Mouse (Mus musculus): ENCODE data around the gene Efna5. TPM values are rescaled to one million over a fixed set of nuclear protein-coding genes. Genes with fewer than 3 reads are reported as not detected.
A peak's percentile ranks its signal among the peaks of the same experiment; 100 is the strongest.

Gene Efna5
- polyA plus RNA-seq, 1 experiment from 2014 or later: 70.3 TPM

DNA sequence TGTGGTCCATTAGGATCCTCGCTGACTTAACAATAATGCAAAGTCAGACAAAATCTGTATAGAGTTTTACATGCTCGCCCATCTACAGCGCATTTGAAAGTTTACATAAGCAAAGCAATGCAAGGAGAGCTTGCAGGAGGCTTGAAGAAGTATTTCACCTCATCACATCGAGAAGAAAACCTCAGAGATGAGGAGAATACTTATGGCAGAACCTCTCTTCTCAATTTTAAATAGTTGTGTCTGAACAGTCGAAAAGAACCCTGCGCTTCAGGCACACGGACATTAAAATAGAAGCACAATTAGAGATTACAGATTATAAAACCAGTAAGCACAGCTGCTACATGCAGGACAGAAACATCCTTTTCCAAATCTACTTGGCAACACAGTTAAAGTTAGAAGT is 215.3 kb downstream of the Efna5 start:
- Histone ChIP-seq H3K4me2 (ENCODE audit: low read depth, low read length) (no peak overlapping the region), H3K27me3 (ENCODE audit: control insufficient read depth, insufficient read depth, low read length) (no peaks in the 10 kb centered on the region)
- WGBS: 89% methylated on average over 7 of the region's 7 CpGs

DNA sequence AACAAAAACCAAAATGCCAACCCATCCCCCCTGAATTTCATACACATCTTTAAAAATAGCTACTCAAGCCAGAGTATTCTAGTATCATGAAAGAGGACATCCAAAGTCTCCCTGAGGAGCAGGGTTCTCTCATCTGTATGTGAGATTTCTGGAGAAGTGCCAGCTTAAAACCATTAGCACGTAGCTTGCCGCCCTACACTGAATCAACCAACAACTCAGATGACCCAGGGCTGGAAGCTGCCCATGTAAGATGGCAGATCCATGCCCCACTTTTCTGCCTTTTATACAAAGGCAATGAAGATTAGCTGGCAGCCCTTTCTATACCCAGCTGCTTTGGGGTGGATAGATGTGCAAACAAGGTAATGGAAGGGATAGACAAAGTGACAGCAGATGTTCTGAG is 216.4 kb downstream of the Efna5 start:
- Histone ChIP-seq H3K9me3 (replicated peaks; ENCODE audit: control insufficient read depth, low read length) (no peaks in the 10 kb centered on the region), H3K9ac (replicated peaks; ENCODE audit: low read length) (no peak overlapping the region), H3K4me3 (ENCODE audit: low read depth, low read length) (no peak overlapping the region), H3K4me1 (ENCODE audit: control insufficient read depth, insufficient read depth, low read length) (no peaks in the 10 kb centered on the region), H3K27me3 (ENCODE audit: control insufficient read depth, insufficient read depth, low read length) (no peaks in the 10 kb centered on the region), H3K36me3 (replicated peaks; ENCODE audit: control insufficient read depth, insufficient read depth, low read depth, low read length) (no peaks in the 10 kb centered on the region), H3K4me2 (ENCODE audit: low read depth, low read length) (no peak overlapping the region), H3K27ac (replicated peaks; ENCODE audit: low read depth, low read length) (no peak overlapping the region)
- 86% methylated on average over 2 of the region's 2 CpGs for WGBS
- DNase-seq (ENCODE audit: low spot score) (no peak), ATAC-seq (replicated peaks; ENCODE audit: insufficient number of reproducible peaks, low FRiP score, low TSS enrichment, low read depth) (no peak)

More for the DNA sequence above, 215.3 kb downstream of the Efna5 start:
- ATAC-seq (replicated peaks; ENCODE audit: insufficient number of reproducible peaks, low FRiP score, low TSS enrichment, low read depth): no peak
- no peak overlapping the region for H3K27ac ChIP-seq (replicated peaks; ENCODE audit: low read depth, low read length)
- no peaks in the 10 kb centered on the region for H3K9me3 ChIP-seq (replicated peaks; ENCODE audit: control insufficient read depth, low read length)
- DNase-seq (ENCODE audit: low spot score): no peak
- H3K4me3 ChIP-seq (ENCODE audit: low read depth, low read length): no peak overlapping the region
- H3K4me1 ChIP-seq (ENCODE audit: control insufficient read depth, insufficient read depth, low read length): no peaks in the 10 kb centered on the region
- no peak overlapping the region for H3K9ac ChIP-seq (replicated peaks; ENCODE audit: low read length)
- no peaks in the 10 kb centered on the region for H3K36me3 ChIP-seq (replicated peaks; ENCODE audit: control insufficient read depth, insufficient read depth, low read depth, low read length)

GRCm38 (mm10) chr17:62661801-62662200 is 219.3 kb downstream of the Efna5 start:
- Histone ChIP-seq H3K36me3 (replicated peaks; ENCODE audit: control insufficient read depth, insufficient read depth, low read depth, low read length) (no peaks in the 10 kb centered on the region), H3K4me3 (ENCODE audit: low read depth, low read length) (no peak overlapping the region), H3K4me2 (ENCODE audit: low read depth, low read length) (no peak overlapping the region), H3K4me1 (ENCODE audit: control insufficient read depth, insufficient read depth, low read length) (no peaks in the 10 kb centered on the region; the same call in 1 of the 2 replicates), H3K27ac (replicated peaks; ENCODE audit: low read depth, low read length) (no peak overlapping the region), H3K9me3 (replicated peaks; ENCODE audit: control insufficient read depth, low read length) (no peaks in the 10 kb centered on the region), H3K9ac (replicated peaks; ENCODE audit: low read length) (no peak overlapping the region), H3K27me3 (ENCODE audit: control insufficient read depth, insufficient read depth, low read length) (no peaks in the 10 kb centered on the region)
- WGBS: 62% methylated on average over 7 of the region's 7 CpGs
- ATAC-seq (replicated peaks; ENCODE audit: insufficient number of reproducible peaks, low FRiP score, low TSS enrichment, low read depth) (no peak), DNase-seq (ENCODE audit: low spot score) (no peak)

- no peaks in the 10 kb centered on the region for H3K36me3 ChIP-seq (replicated peaks; ENCODE audit: control insufficient read depth, insufficient read depth, low read depth, low read length)
- H3K9me3 ChIP-seq (replicated peaks; ENCODE audit: control insufficient read depth, low read length): no peaks in the 10 kb centered on the region
- DNase-seq (ENCODE audit: low spot score): no peak
- no peak overlapping the region for H3K4me2 ChIP-seq (ENCODE audit: low read depth, low read length)
- H3K9ac ChIP-seq (replicated peaks; ENCODE audit: low read length): no peak overlapping the region
- no peaks in the 10 kb centered on the region; the same call in 1 of the 2 replicates for H3K4me1 ChIP-seq (ENCODE audit: control insufficient read depth, insufficient read depth, low read length)
- H3K27me3 ChIP-seq (ENCODE audit: control insufficient read depth, insufficient read depth, low read length): no peaks in the 10 kb centered on the region
- ATAC-seq (replicated peaks; ENCODE audit: insufficient number of reproducible peaks, low FRiP score, low TSS enrichment, low read depth): no peak
- H3K27ac ChIP-seq (replicated peaks; ENCODE audit: low read depth, low read length): no peak overlapping the region
- WGBS: 73% methylated on average over 14 of the region's 14 CpGs
- H3K4me3 ChIP-seq (ENCODE audit: low read depth, low read length): no peak overlapping the region
Observed at GRCm38 (mm10) chr17:62659501-62660175, 221.5 kb downstream of the Efna5 start.

GRCm38 (mm10) chr17:62657832-62658630 is 223.1 kb downstream of the Efna5 start:
- WGBS: 44% methylated on average over 12 of the region's 12 CpGs
- H3K9ac ChIP-seq (replicated peaks; ENCODE audit: low read length): no peak overlapping the region
- DNase-seq (ENCODE audit: low spot score) (peak; percentile 31), ATAC-seq (replicated peaks; ENCODE audit: insufficient number of reproducible peaks, low FRiP score, low TSS enrichment, low read depth) (no peak; the same call in 1 of the 2 replicates)
- no peak overlapping the region for H3K4me2 ChIP-seq (ENCODE audit: low read depth, low read length)
- no peak overlapping the region for H3K4me3 ChIP-seq (ENCODE audit: low read depth, low read length)
- H3K9me3 ChIP-seq (replicated peaks; ENCODE audit: control insufficient read depth, low read length): no peaks in the 10 kb centered on the region
- H3K27me3 ChIP-seq (ENCODE audit: control insufficient read depth, insufficient read depth, low read length): no peaks in the 10 kb centered on the region
- H3K27ac ChIP-seq (replicated peaks; ENCODE audit: low read depth, low read length): no peak overlapping the region
- H3K4me1 ChIP-seq (ENCODE audit: control insufficient read depth, insufficient read depth, low read length): no peaks in the 10 kb centered on the region; the same call in 1 of the 2 replicates
- no peaks in the 10 kb centered on the region for H3K36me3 ChIP-seq (replicated peaks; ENCODE audit: control insufficient read depth, insufficient read depth, low read depth, low read length)

- H3K9me3 ChIP-seq (replicated peaks; ENCODE audit: control insufficient read depth, low read length): no peaks in the 10 kb centered on the region
- 81% methylated on average over 7 of the region's 7 CpGs for WGBS
- H3K27ac ChIP-seq (replicated peaks; ENCODE audit: low read depth, low read length): no peak overlapping the region
- H3K36me3 ChIP-seq (replicated peaks; ENCODE audit: control insufficient read depth, insufficient read depth, low read depth, low read length): no peaks in the 10 kb centered on the region
- H3K4me1 ChIP-seq (ENCODE audit: control insufficient read depth, insufficient read depth, low read length): no peaks in the 10 kb centered on the region; the same call in 1 of the 2 replicates
- H3K9ac ChIP-seq (replicated peaks; ENCODE audit: low read length): no peak overlapping the region
- DNase-seq (ENCODE audit: low spot score): no peak
- H3K4me2 ChIP-seq (ENCODE audit: low read depth, low read length): no peak overlapping the region
- H3K27me3 ChIP-seq (ENCODE audit: control insufficient read depth, insufficient read depth, low read length): no peaks in the 10 kb centered on the region
- ATAC-seq (replicated peaks; ENCODE audit: insufficient number of reproducible peaks, low FRiP score, low TSS enrichment, low read depth): no peak
- H3K4me3 ChIP-seq (ENCODE audit: low read depth, low read length): no peak overlapping the region
Observed at GRCm38 (mm10) chr17:62657051-62657450, 224.1 kb downstream of the Efna5 start.

- H3K36me3 ChIP-seq (replicated peaks; ENCODE audit: control insufficient read depth, insufficient read depth, low read depth, low read length): no peaks in the 10 kb centered on the region
- H3K27me3 ChIP-seq (ENCODE audit: control insufficient read depth, insufficient read depth, low read length): no peaks in the 10 kb centered on the region
- no peak overlapping the region for H3K4me3 ChIP-seq (ENCODE audit: low read depth, low read length)
- H3K9me3 ChIP-seq (replicated peaks; ENCODE audit: control insufficient read depth, low read length): no peaks in the 10 kb centered on the region
- no peak overlapping the region for H3K27ac ChIP-seq (replicated peaks; ENCODE audit: low read depth, low read length)
- DNase-seq (ENCODE audit: low spot score): no peak
- WGBS: 63% methylated on average over 7 of the region's 7 CpGs
- H3K9ac ChIP-seq (replicated peaks; ENCODE audit: low read length): no peak overlapping the region
- no peak overlapping the region for H3K4me2 ChIP-seq (ENCODE audit: low read depth, low read length)
- ATAC-seq (replicated peaks; ENCODE audit: insufficient number of reproducible peaks, low FRiP score, low TSS enrichment, low read depth): no peak
- H3K4me1 ChIP-seq (ENCODE audit: control insufficient read depth, insufficient read depth, low read length): no peaks in the 10 kb centered on the region; the same call in 1 of the 2 replicates
Observed at GRCm38 (mm10) chr17:62656591-62656990, 224.5 kb downstream of the Efna5 start.

DNA sequence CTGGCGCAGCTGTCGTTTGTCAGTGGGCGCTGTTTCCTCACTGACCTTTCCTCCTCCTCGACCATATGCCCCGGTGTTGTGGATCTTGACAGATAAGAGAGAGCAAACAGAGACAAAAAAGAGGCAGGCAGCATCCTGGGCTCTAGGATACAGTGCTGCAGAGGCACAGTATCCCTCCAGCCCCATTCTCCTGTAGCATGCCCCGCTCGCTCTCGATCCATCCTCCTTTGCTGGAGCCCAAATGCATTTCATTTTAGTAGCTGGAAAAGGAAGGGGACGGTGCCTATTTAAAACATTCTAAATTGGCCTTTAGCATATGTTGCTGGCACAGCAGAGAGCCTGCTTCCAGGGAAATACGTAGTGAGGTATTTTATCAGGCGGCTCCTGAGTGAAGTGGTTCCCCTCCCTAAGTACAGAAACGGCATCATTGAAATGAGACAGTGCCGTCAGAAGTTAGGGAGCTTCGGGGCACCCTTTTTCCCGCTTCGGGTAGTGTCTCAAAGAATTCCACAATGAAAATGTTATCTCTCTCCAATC is 225.2 kb downstream of the Efna5 start:
- no peaks in the 10 kb centered on the region for H3K9me3 ChIP-seq (replicated peaks; ENCODE audit: control insufficient read depth, low read length)
- ATAC-seq (replicated peaks; ENCODE audit: insufficient number of reproducible peaks, low FRiP score, low TSS enrichment, low read depth): no peak
- WGBS: 67% methylated on average over 16 of the region's 16 CpGs

More for the DNA sequence above, 225.2 kb downstream of the Efna5 start:
- H3K9ac ChIP-seq (replicated peaks; ENCODE audit: low read length): no peak overlapping the region
- no peak overlapping the region for H3K27ac ChIP-seq (replicated peaks; ENCODE audit: low read depth, low read length)
- H3K27me3 ChIP-seq (ENCODE audit: control insufficient read depth, insufficient read depth, low read length): no peaks in the 10 kb centered on the region
- DNase-seq (ENCODE audit: low spot score): no peak
- H3K4me3 ChIP-seq (ENCODE audit: low read depth, low read length): no peak overlapping the region
- H3K36me3 ChIP-seq (replicated peaks; ENCODE audit: control insufficient read depth, insufficient read depth, low read depth, low read length): no peaks in the 10 kb centered on the region
- H3K4me1 ChIP-seq (ENCODE audit: control insufficient read depth, insufficient read depth, low read length): no peaks in the 10 kb centered on the region; the same call in 1 of the 2 replicates
- H3K4me2 ChIP-seq (ENCODE audit: low read depth, low read length): no peak overlapping the region
